Mouse (Mus musculus) hematopoietic multipotent progenitor cell, adult 10-12 weeks (in vitro differentiated cells): ENCODE results near the gene Vmn2r-ps159. TPM values are rescaled to one million over a fixed set of nuclear protein-coding genes. Genes with fewer than 3 reads are reported as not detected.

ENCODE experiments used
- polyA plus RNA-seq: library from polyadenylated mRNA; stranded (reverse); fragments of >175 nt; gene quantifications from 2 replicates; pipeline ENCODE4 v1.2.3, GENCODE M21; 2012; ENCODE audit warnings: low replicate concordance

The Vmn2r-ps159 gene
- polyA plus RNA-seq, result not detected in 2 replicates

GRCm38 (mm10) chr4:156330803-156331202, at the start of gene Vmn2r-ps159:
Gene Vmn2r-ps159, plus strand, starts transcription at chr4:156331103.

Other genes starting within 250 kb of the Vmn2r-ps159 start
- gene 9430015G10Rik, start 221.1 kb upstream of the Vmn2r-ps159 start, polyA plus RNA-seq, result 11.6 and 15.9 TPM in 2 replicates
- 0.33 and 0.59 TPM in 2 replicates for gene Rnf223, start 200.6 kb upstream of the Vmn2r-ps159 start, polyA plus RNA-seq
- gene Agrn, start 133.6 kb upstream of the Vmn2r-ps159 start, polyA plus RNA-seq, result 10.3 and 11.1 TPM in 2 replicates
- 10.3 and 18.8 TPM in 2 replicates for gene Isg15, start 130.3 kb upstream of the Vmn2r-ps159 start, polyA plus RNA-seq
- 30.9 and 85.0 TPM in 2 replicates for gene AW011738, start 127.8 kb upstream of the Vmn2r-ps159 start, polyA plus RNA-seq
- gene Perm1, start 115.2 kb upstream of the Vmn2r-ps159 start, polyA plus RNA-seq, result 0.26 and 0.34 TPM in 2 replicates
- gene Plekhn1, start 96.2 kb upstream of the Vmn2r-ps159 start, polyA plus RNA-seq, result 26.7 and 39.1 TPM in 2 replicates
- gene Noc2l, start 95.1 kb upstream of the Vmn2r-ps159 start, polyA plus RNA-seq, result 30.7 and 35.6 TPM in 2 replicates
- gene Samd11, start 75.4 kb upstream of the Vmn2r-ps159 start, polyA plus RNA-seq, result 3.6 and 16.4 TPM in 2 replicates